Mouse (Mus musculus): Measurements from ENCODE around the gene Nme6. TPM values are rescaled to one million over a fixed set of nuclear protein-coding genes. Genes with fewer than 3 reads are reported as not detected.
"Not testable (repeated sequence)": the region's sequence is repeated elsewhere in the genome, so short reads cannot be mapped to it uniquely, and the experiment has no call there.

Nme6 gene
- total RNA-seq (2014; fragmentation: Nextera tagmentation) (32.9 and 61.1 TPM in 2 replicates), total RNA-seq (2017) (27.6 and 47.6 TPM in 2 replicates)

- ATAC-seq (replicated peaks; ENCODE audit: low FRiP score, low TSS enrichment, poor library complexity, severe bottlenecking): peak; percentile 96
Observed at GRCm38 (mm10) chr9:109832391-109833087, at the start of gene Nme6. Gene Nme6 (plus strand): TSS chr9:109832749.

GRCm38 (mm10) chr9:109790570-109790969 lies 42.0 kb upstream of the Nme6 start, which contains the start of gene Fbxw27:
Gene Fbxw27 (minus strand): TSS chr9:109790670.
- ATAC-seq (replicated peaks; ENCODE audit: low FRiP score, low TSS enrichment, poor library complexity, severe bottlenecking): not testable (repeated sequence)

GRCm38 (mm10) chr9:109795221-109795620 lies 37.3 kb upstream of the Nme6 start:
- no peak for ATAC-seq (replicated peaks; ENCODE audit: low FRiP score, low TSS enrichment, poor library complexity, severe bottlenecking)

GRCm38 (mm10) chr9:109795811-109796210 lies 36.7 kb upstream of the Nme6 start:
- no peak for ATAC-seq (replicated peaks; ENCODE audit: low FRiP score, low TSS enrichment, poor library complexity, severe bottlenecking)

GRCm38 (mm10) chr9:109798051-109798450 lies 34.5 kb upstream of the Nme6 start:
- ATAC-seq (replicated peaks; ENCODE audit: low FRiP score, low TSS enrichment, poor library complexity, severe bottlenecking): peak; percentile 80; the same call in 1 of the 2 replicates

- not testable (repeated sequence) for ATAC-seq (replicated peaks; ENCODE audit: low FRiP score, low TSS enrichment, poor library complexity, severe bottlenecking)
Observed at GRCm38 (mm10) chr9:109805596-109805995, 27.0 kb upstream of the Nme6 start.

- ATAC-seq (replicated peaks; ENCODE audit: low FRiP score, low TSS enrichment, poor library complexity, severe bottlenecking): no peak
Observed at GRCm38 (mm10) chr9:109806260-109806659, 26.3 kb upstream of the Nme6 start.

- ATAC-seq (replicated peaks; ENCODE audit: low FRiP score, low TSS enrichment, poor library complexity, severe bottlenecking): no peak
Observed at GRCm38 (mm10) chr9:109806695-109807293, 25.8 kb upstream of the Nme6 start.

- ATAC-seq (replicated peaks; ENCODE audit: low FRiP score, low TSS enrichment, poor library complexity, severe bottlenecking): no peak
Observed at GRCm38 (mm10) chr9:109807898-109808297, 24.7 kb upstream of the Nme6 start.

- ATAC-seq (replicated peaks; ENCODE audit: low FRiP score, low TSS enrichment, poor library complexity, severe bottlenecking): no peak
Observed at GRCm38 (mm10) chr9:109811980-109812379, 20.6 kb upstream of the Nme6 start, which contains the start of gene Spink8. Gene Spink8 (plus strand): TSS chr9:109812280.

- no peak for ATAC-seq (replicated peaks; ENCODE audit: low FRiP score, low TSS enrichment, poor library complexity, severe bottlenecking)
Observed at GRCm38 (mm10) chr9:109813424-109813823, 19.1 kb upstream of the Nme6 start.

GRCm38 (mm10) chr9:109816341-109816740 lies 16.2 kb upstream of the Nme6 start:
- ATAC-seq (replicated peaks; ENCODE audit: low FRiP score, low TSS enrichment, poor library complexity, severe bottlenecking): no peak

- ATAC-seq (replicated peaks; ENCODE audit: low FRiP score, low TSS enrichment, poor library complexity, severe bottlenecking): peak; percentile 72
Observed at GRCm38 (mm10) chr9:109825739-109826138, 6.8 kb upstream of the Nme6 start.

GRCm38 (mm10) chr9:109826181-109826580 lies 6.4 kb upstream of the Nme6 start:
- peak; percentile 67 for ATAC-seq (replicated peaks; ENCODE audit: low FRiP score, low TSS enrichment, poor library complexity, severe bottlenecking)

- ATAC-seq (replicated peaks; ENCODE audit: low FRiP score, low TSS enrichment, poor library complexity, severe bottlenecking): peak; percentile 35
Observed at GRCm38 (mm10) chr9:109833088-109833412, 501 bp downstream of the Nme6 start.

- no peak for ATAC-seq (replicated peaks; ENCODE audit: low FRiP score, low TSS enrichment, poor library complexity, severe bottlenecking)
Observed at GRCm38 (mm10) chr9:109849312-109849758, 16.8 kb downstream of the Nme6 start, which contains the start of gene Camp. Gene Camp (minus strand): TSS chr9:109849617.

- no peak for ATAC-seq (replicated peaks; ENCODE audit: low FRiP score, low TSS enrichment, poor library complexity, severe bottlenecking)
Observed at GRCm38 (mm10) chr9:109850099-109850498, 17.6 kb downstream of the Nme6 start.

- ATAC-seq (replicated peaks; ENCODE audit: low FRiP score, low TSS enrichment, poor library complexity, severe bottlenecking): no peak
Observed at GRCm38 (mm10) chr9:109854341-109854740, 21.8 kb downstream of the Nme6 start.

- ATAC-seq (replicated peaks; ENCODE audit: low FRiP score, low TSS enrichment, poor library complexity, severe bottlenecking): no peak
Observed at GRCm38 (mm10) chr9:109855947-109856346, 23.4 kb downstream of the Nme6 start.

GRCm38 (mm10) chr9:109862397-109863044 lies 30.0 kb downstream of the Nme6 start:
- ATAC-seq (replicated peaks; ENCODE audit: low FRiP score, low TSS enrichment, poor library complexity, severe bottlenecking): peak; percentile 60

All from megakaryocyte-erythroid progenitor cell, adult 5-6 weeks (primary cell).